Mouse (Mus musculus) ovary, adult 18-20 months (tissue): Measurements from ENCODE around the gene Klhl40.

Experiments used
- DNase-seq: peaks from one replicate; pipeline ENCODE4 v3.0.0; 2022; ENCODE audit warnings: low spot score, mixed read lengths

Klhl40 gene

GRCm38 (mm10) chr9:121826356-121826755 lies 48.9 kb downstream of the Klhl40 start:
- DNase-seq = no peak

GRCm38 (mm10) chr9:121828314-121828713 lies 50.9 kb downstream of the Klhl40 start:
- DNase-seq = no peak

GRCm38 (mm10) chr9:121829270-121829992 lies 52.0 kb downstream of the Klhl40 start:
- DNase-seq = no peak

GRCm38 (mm10) chr9:121830243-121830955 lies 53.0 kb downstream of the Klhl40 start:
- no peak for DNase-seq

- no peak for DNase-seq
Observed at GRCm38 (mm10) chr9:121830956-121831293, 53.5 kb downstream of the Klhl40 start.
